Mouse (Mus musculus) skeletal muscle tissue, adult 2 months (tissue): Measurements from ENCODE around the gene Plg.

Experiments used
- DNase-seq: peaks from one replicate; pipeline ENCODE4 v3.0.0-alpha.2; 2012; ENCODE audit warnings: low read depth, low spot score

The Plg gene

GRCm38 (mm10) chr17:12385049-12385794 lies 6.8 kb downstream of the Plg start:
- no peak for DNase-seq

GRCm38 (mm10) chr17:12387781-12388180 lies 9.4 kb downstream of the Plg start:
- no peak for DNase-seq

DNA sequence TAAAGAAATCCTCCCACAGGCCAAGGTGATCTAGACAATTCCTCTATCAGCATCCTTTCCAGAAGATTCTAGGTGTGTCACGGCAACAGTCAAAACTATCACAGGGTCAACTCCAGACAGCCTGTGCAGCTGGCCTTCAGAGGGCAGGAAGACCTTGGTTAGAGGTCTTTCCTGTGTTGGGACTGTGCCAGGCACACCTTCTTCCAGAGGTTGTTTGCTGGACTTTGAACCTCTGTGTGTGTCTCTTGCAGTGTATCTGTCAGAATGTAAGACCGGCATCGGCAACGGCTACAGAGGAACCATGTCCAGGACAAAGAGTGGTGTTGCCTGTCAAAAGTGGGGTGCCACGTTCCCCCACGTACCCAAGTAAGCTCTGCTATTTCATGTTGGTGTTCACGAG lies 9.8 kb downstream of the Plg start:
- DNase-seq, result no peak

GRCm38 (mm10) chr17:12396163-12396677 lies 17.8 kb downstream of the Plg start:
- DNase-seq, result no peak

GRCm38 (mm10) chr17:12403420-12403819 lies 25.0 kb downstream of the Plg start:
- DNase-seq, result no peak

DNA sequence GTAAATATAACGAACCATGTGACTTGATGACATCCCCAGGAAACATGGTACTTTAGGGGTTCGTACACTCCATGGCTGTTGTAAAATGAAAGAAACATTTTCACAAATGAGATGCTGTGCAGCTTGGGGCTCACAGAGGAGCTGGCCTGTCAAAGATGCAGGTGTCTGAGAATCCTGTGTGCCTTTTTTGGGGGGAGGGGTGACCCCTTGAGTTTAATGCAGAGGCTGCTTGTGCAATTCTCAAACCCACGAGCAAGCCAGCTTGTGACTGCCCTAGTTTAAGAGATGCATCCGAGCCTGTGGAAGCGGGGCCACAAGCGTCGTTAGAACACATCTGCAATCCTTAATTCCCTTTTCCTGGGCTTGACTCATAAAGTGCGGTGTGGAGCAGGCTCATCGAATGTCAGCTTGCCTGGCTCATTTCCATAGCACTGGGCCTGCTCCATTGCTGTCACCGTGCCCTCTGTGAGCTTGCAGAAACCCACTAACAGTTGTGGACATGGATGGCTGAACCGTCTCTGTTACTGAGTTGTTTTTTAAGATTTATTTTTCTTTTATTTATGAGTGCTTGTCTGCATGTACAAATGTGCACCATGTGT lies 31.0 kb downstream of the Plg start:
- DNase-seq, result peak; percentile 41

DNA sequence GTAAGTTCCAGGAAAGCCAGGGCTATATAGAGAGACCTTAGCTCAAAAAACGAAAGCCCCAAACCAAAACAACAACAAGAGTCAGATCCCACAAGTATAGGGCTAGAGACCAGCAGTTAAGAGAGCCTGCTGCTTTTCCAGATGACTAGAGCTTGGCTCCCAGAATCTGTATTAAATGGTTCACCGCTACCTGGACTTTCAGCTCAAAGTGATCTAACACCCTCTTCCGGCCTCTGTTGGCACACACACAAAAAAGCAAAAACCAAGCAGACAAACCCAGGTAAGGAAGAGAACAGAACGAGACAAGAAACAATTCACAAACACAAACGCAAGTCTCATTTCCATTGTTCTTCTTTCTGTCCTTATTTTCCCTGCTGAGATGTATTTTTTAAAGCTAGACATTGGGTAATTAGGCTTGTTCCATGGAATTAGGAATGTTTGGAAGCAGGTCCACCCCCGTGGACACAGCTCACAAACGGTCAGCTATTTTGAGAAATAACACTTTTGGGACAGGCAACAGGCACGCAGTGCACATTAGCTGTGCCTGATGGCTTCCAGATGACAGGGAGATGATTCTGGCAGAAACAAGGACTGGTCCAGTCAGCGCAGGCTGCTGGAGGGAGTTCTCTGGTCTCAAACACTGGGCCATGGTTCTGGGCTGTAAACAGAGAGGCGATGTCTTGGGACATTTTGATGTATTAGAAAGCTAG lies 33.9 kb downstream of the Plg start:
- DNase-seq, result peak; percentile 83

DNA sequence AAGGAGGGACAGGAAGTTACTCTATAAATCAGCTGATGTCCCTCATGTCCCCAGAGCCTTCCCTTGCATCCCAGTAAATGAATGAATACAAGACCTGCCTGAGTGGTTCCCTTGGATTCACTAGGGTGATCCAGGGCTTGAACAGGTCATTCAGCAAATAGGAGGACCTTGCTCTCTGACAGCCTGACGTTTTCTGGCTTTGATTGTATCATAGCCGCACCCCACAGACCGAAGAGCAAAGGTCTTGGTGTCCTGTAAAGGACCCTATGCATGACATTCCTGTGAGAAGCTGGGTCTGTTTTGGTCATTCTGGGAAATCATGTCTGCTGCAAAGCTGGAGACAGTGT lies 34.5 kb downstream of the Plg start:
- DNase-seq, result no peak

DNA sequence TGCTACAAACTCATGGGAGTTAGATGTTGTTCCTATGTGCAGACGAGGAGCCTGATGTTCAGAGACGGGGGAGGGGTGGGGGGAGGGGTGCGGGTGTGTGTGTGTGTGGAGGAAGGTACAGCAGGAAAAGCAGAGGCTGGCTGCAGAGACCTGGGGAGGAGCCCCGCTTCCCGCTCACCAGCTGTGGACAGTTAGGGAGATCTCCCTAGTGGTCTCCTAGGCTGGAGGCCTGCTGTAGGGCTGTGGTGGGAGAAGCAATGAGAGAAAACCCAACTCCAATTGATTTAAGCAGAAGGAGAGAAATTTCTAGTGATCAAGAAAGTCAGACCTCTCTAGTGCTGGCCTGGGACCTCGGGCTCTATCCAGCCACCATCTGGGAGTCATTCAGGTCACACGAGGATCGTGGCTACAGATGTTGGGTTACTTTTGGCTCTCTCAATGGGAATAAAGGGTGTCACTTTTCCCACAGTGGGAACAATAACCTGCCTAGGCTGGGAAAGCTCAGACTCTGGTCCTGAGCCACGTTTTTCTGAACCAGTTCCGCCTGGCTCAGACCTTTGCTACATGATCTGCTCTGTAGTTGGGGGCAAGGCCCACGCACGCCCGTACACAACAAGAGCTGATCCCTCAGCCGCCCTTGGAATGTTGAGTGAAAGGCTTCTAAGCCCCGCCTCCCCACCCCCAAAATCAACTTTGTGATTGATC lies 36.8 kb downstream of the Plg start:
- peak; percentile 67 for DNase-seq

DNA sequence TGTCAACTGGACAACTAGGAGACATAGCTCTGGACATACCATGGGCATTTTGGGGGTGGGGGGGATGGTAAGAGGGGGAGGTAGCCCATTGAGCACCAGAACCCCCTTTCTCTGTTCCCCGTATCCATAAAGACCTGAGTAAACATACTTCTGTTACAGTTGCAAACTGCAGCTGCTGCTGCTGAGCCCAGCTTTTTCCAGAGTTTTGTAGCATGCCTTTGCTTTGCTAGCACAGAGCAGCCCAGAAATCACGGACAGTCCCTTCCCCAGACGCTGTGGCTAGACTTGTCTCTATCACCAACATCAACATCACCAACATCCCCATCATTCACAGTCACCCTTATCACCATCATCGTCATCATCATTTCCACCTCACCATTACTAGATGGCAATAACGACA lies 37.3 kb downstream of the Plg start:
- no peak for DNase-seq

DNA sequence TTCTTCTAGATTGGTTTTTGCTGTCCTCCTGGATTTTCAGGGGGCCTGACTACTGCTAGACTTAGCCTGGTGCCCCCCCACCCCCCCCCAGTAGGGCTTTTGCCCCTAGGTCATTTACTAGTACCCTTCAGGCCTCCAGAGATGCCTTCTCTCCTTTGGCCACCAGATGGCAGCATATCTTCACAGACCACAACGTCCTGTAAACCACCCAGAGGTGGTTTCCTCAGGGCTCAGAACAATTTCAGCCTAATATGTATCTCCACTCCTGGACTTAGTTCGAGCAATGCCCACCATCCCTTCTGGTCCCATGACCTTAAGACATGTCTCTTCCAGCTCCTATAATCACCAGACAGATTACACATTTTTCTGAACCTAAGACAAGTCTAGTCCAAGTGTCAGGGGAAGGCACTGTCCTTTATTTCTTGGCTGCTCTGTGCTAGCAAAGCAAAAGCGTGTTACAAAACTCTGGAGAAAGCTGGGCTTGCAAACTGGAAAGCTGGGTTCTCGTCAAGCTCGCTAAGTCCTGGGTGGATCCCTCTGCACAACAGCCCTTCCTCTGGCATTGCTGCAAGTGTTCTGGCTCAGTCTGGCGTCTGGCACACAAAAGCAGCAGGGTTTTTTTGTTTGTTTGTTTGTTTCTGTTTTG lies 38.0 kb downstream of the Plg start:
- peak; percentile 69 for DNase-seq

GRCm38 (mm10) chr17:12419491-12420079 lies 41.2 kb downstream of the Plg start:
- peak; percentile 83 for DNase-seq

DNA sequence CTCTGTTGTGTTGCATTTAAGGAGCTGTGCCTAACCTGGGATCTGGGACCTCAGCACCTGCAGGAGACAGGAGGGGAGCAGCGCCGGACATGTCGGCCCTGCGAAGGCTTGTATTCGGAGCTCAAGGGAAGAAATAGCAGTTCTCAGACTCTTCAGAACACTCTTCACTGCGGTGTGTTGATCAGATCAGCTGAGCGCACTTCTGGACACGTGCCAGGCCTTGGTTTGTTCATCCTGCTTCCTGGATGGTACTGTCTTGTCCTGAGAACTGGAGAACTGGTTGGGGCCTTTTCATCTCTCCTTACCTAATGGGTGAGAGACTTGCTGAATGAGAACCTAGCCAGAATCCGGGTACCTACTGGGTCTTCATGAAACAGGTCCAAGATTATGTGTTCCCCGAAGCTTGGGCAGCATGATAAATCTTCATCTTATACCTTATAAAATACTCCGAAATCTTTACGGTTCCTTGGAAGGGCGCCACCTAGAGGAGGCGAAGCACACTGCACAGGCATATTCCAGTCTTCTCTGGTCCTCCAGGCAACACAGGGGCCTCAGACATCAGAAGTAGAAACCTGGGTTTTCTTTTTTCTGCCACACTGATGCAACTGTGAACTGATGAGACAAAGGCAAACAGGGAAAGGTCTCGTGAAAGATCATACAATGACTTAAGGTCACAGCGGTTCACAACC lies 42.6 kb downstream of the Plg start:
- no peak for DNase-seq

DNA sequence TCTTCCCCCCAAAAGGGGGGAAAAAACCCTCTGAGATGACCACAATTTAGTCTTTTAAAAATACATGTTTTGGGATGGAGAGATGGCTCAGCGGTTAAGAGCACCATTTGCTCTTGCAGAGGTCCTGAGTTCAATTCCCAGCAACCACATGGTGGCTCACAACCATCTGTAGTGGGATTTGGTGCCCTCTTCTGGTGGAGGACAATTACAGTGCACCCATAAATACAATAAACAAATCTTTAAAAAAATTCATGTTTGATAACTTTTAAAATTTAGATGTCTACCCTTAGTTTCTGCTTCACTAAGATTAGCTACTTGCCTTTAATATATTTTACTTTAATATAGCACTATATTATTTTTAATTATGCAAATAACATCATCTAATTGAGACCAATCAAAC lies 43.7 kb downstream of the Plg start:
- DNase-seq, result no peak

GRCm38 (mm10) chr17:12427156-12427555 lies 48.7 kb downstream of the Plg start:
- no peak for DNase-seq

DNA sequence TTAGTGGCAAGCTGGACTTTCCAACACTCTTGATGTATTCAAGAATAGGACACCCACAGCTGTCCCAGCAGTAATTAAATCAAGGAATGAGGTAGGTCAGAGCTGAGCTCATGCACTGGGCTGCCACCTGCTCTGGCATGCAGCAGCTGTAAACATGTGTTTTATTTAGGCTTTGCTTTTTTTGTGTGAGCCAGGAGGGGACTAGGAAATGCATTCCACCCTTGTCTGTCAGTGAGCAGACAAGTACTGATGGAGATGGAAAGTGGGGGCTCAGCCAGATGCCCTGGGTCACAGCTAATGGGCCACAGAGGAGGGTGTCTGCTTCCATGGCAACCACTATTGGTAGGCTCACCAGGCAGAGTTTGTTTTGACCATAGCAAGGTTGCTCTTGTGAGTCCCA lies 50.0 kb downstream of the Plg start:
- peak; percentile 70 for DNase-seq

DNA sequence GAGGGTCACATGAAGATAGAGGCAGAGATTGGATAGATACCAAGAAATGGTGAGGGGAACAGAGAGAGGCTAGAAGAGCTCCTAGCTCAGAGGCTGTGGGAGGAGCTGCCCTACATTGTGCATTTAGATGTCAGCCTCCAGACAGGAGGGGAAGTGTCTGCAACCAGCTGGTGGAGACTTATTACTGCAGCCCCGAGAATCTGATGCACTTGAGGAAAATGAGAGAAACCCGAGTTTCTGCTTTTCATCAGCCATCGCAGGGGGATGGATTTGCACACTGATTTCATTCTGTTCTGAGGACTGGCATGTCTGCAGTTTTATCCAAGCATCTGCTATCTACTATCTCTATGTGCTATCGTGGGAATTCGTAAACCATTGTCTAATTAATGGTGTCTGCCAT lies 53.3 kb downstream of the Plg start:
- DNase-seq, result no peak

- DNase-seq, result peak; percentile 55
Observed at GRCm38 (mm10) chr17:12437771-12438170, 59.4 kb downstream of the Plg start.

GRCm38 (mm10) chr17:12444561-12444960 lies 66.2 kb downstream of the Plg start:
- peak; percentile 61 for DNase-seq

- no peak for DNase-seq
Observed at GRCm38 (mm10) chr17:12451234-12451633, 72.8 kb downstream of the Plg start.
